Mouse (Mus musculus) liver, embryonic 13.5 days (tissue): ENCODE measurements around the gene Shank2. TPM values are rescaled to one million over a fixed set of nuclear protein-coding genes. Genes with fewer than 3 reads are reported as not detected.

Experiments
- ATAC-seq: fragments of 200-750 bp; cut with Nextera tagmentation; 2 replicates; pipeline ENCODE4 v1.8.0; 2017; ENCODE audit warnings: low read depth, mild to moderate bottlenecking, moderate number of reproducible peaks, moderate library complexity
- DNase-seq: peaks from one replicate; pipeline ENCODE4 v3.0.0; 2022
- H3K27ac ChIP-seq: fragments of 300-500 bp; sonication (generic); 2 replicates; pipeline ENCODE4 v1.5.1; 2015; ENCODE audit warnings: moderate library complexity, mild to moderate bottlenecking, inconsistent platforms
- H3K27me3 ChIP-seq: fragments of 300-500 bp; sonication (generic); 2 replicates; pipeline ENCODE4 v1.6.1; 2015; ENCODE audit warnings: mild to moderate bottlenecking, inconsistent platforms
- H3K36me3 ChIP-seq: fragments of 300-500 bp; sonication (generic); 2 replicates; pipeline ENCODE4 v1.6.1; 2015; ENCODE audit warnings: mild to moderate bottlenecking, inconsistent platforms
- H3K4me1 ChIP-seq: fragments of 300-500 bp; sonication (generic); replicated peaks from 2 replicates; pipeline ENCODE4 v1.6.1; 2015; ENCODE audit warnings: inconsistent platforms
- H3K4me2 ChIP-seq: fragments of 300-500 bp; sonication (generic); 2 replicates; pipeline ENCODE4 v1.6.1; 2015; ENCODE audit warnings: inconsistent platforms, mild to moderate bottlenecking, moderate library complexity
- H3K4me3 ChIP-seq: fragments of 300-500 bp; sonication (generic); replicated peaks from 2 replicates; pipeline ENCODE4 v1.5.1; 2015; ENCODE audit warnings: mild to moderate bottlenecking, inconsistent platforms
- H3K9ac ChIP-seq: fragments of 300-500 bp; sonication (generic); 2 replicates; pipeline ENCODE4 v1.6.1; 2015; ENCODE audit warnings: mild to moderate bottlenecking, inconsistent platforms
- H3K9me3 ChIP-seq: fragments of 300-500 bp; sonication (generic); replicated peaks from 2 replicates; pipeline ENCODE4 v1.6.1; 2016; ENCODE audit warnings: inconsistent platforms
- WGBS: fragments of 180-500 bp; shearing (Covaris S2); methylation state at CpG from one replicate; pipeline ENCODE4 v1.1.7; 2015; ENCODE audit not compliant: insufficient replicate concordance; 5-methylcytosine and 5-hydroxymethylcytosine counted together
- polyA plus RNA-seq: library from polyadenylated mRNA; unstranded; fragments of >200 nt; fragmentation: Nextera tagmentation; extraction: Ambion mirVana; gene quantifications from 2 replicates; pipeline ENCODE4 v1.2.1, GENCODE M21; 2015

The Shank2 gene
- polyA plus RNA-seq, 1 experiment from 2014 or later: 0.30 TPM

DNA sequence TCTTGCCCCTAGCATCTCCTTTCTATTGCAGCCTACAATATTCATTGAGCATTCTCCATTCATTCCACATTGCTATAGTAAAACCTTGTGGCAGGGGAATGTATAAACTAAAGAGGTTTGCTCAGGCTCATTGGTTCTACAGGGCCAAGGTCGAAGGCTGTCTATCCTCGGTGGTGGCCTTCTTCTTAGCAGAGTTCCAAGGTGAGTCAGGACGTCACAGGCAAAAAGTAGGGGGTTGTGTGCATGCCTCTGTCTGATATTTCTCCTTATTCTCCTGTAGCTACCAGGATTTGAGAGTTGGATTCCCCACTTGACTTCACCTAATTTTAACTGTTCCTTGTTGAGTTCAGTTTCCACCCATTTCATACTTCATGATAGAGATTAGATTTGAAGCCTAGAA is 29.9 kb downstream of the Shank2 start:
- ATAC-seq: no peak
- no peak overlapping the region for H3K4me3 ChIP-seq
- no peak overlapping the region for H3K27ac ChIP-seq
- DNase-seq: no peak
- H3K9me3 ChIP-seq: no peaks in the 10 kb centered on the region
- no peaks in the 10 kb centered on the region for H3K4me1 ChIP-seq
- H3K4me2 ChIP-seq: no peak overlapping the region
- H3K9ac ChIP-seq: no peak overlapping the region
- 57% methylated on average over 3 of the region's 3 CpGs for WGBS
- H3K27me3 ChIP-seq: no peaks in the 10 kb centered on the region
- no peaks in the 10 kb centered on the region for H3K36me3 ChIP-seq

DNA sequence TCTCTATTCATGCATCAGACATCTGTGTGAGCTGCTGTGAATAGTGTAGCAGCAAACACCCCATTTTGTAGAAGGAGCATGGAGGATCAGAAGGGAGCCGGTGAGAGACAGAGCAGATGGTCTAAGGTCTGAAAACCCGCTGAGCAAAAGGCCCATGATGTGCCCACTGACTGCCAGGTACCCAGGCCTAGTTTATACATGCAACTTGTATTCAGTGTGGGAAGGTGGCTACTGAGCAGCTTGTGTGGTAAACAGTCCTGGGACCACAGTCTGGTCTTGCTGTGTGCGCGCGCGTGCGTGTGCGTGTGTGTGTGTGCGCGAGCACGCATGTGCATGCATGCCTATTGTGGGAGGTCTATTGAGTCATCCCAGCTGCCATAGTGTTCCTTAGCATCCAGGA is 35.8 kb downstream of the Shank2 start:
- ATAC-seq (no peak), DNase-seq (no peak)
- H3K4me1 ChIP-seq: peaks cover 14% of the 10 kb centered on the region
- no peak overlapping the region for H3K27ac ChIP-seq
- H3K9me3 ChIP-seq: no peaks in the 10 kb centered on the region
- H3K27me3 ChIP-seq: no peaks in the 10 kb centered on the region
- H3K4me2 ChIP-seq: no peak overlapping the region
- no peaks in the 10 kb centered on the region for H3K36me3 ChIP-seq
- H3K4me3 ChIP-seq: no peak overlapping the region
- H3K9ac ChIP-seq: no peak overlapping the region
- WGBS: 90% methylated on average over 11 of the region's 11 CpGs

DNA sequence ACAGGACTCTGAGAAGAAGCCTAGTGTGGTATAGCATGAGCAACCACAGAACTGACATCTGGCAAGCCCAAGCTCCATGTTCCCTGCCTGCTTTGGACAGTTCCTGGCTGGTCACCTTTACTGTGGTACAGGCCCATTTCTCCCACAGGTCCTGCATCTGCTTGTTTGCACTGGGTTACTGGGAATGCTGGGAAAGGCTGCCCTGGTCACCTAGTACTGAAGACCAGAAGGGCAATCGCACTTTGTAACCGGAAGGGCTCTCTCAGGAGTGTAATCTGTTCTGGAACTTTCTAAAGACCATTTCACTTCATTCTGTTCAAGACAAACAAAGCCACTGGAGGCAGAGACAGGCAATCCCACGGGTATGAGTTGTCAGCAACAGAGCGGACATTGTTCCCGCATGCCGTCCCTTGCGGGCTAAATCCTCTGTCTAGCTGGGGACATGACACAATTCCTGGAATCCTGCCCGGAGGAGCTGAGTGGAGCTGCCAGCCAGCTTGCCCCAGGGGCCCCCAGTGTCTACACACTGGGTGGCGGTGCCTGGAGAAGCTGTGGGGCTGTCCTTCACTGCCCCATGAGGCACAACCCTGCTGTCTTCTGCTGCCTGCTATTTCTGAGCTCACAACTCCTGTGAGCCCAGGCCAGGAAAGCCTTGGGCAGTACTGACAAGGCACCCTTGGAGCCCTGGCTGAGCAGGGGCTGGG is 36.4 kb downstream of the Shank2 start:
- no peak overlapping the region for H3K4me2 ChIP-seq
- H3K27ac ChIP-seq: no peak overlapping the region
- no peak for DNase-seq
- 54% methylated on average over 9 of the region's 9 CpGs for WGBS
- H3K4me3 ChIP-seq: no peak overlapping the region
- H3K4me1 ChIP-seq: peaks cover 14% of the 10 kb centered on the region
- H3K9ac ChIP-seq: no peak overlapping the region
- ATAC-seq: 0 out of 2 replicates have a peak, but pooled peaks have one; percentile 17
- no peaks in the 10 kb centered on the region for H3K36me3 ChIP-seq
- no peaks in the 10 kb centered on the region for H3K27me3 ChIP-seq
- H3K9me3 ChIP-seq: no peaks in the 10 kb centered on the region

DNA sequence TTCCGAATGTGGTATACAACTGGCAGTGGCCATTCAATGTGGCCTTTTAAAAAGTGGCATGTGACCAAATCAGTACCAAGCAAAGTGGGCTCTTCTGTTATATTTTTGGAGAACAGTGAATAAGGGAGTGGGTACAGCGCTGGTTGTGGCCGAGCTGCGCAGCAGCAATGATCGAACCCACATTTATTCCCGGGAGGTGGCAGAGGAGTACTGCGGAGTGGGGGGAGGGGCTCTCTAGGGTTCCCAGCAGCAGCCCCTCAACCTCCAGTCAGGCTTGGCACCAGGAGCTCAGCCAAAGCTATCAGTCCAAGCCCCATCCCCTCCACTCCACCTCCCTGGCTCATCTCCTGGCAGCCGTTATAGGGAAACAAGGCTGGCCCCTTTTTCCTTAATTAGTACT is 37.0 kb downstream of the Shank2 start:
- Histone ChIP-seq H3K36me3 (no peaks in the 10 kb centered on the region), H3K4me3 (no peak overlapping the region), H3K9ac (no peak overlapping the region), H3K9me3 (no peaks in the 10 kb centered on the region), H3K27ac (no peak overlapping the region), H3K27me3 (no peaks in the 10 kb centered on the region), H3K4me1 (peaks cover 14% of the 10 kb centered on the region), H3K4me2 (no peak overlapping the region)
- 58% methylated on average over 8 of the region's 8 CpGs for WGBS
- ATAC-seq (no peak), DNase-seq (no peak)

DNA sequence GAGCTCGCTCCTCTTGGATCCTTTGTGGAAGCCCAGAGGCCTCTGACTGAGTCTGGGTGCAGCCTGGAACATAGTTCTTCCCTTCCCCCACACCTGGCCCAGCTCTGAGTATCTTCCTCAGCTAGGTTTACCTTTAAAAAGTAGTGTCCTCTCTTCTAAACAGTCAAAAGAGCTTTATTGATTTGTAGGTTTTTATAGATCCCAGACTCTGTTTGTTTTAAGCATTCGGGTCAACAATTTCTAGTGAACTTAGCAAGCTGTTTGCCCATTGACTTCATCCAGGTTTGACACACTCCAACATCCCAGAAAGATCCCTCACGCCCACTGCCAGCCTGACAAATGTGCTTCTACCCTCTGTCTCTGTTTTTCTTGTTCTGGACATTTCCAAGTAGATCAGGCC is 38.6 kb downstream of the Shank2 start:
- Histone ChIP-seq H3K9me3 (no peaks in the 10 kb centered on the region), H3K4me3 (no peak overlapping the region), H3K9ac (no peak overlapping the region), H3K4me2 (no peak overlapping the region), H3K36me3 (no peaks in the 10 kb centered on the region), H3K4me1 (peaks cover 14% of the 10 kb centered on the region), H3K27ac (0 out of 2 replicates have a peak overlapping the region, but pooled peaks have one; percentile 34), H3K27me3 (no peaks in the 10 kb centered on the region)
- WGBS: 29% methylated on average over 3 of the region's 3 CpGs
- peak; percentile 26; the same call in 1 of the 2 replicates for ATAC-seq
- no peak for DNase-seq

DNA sequence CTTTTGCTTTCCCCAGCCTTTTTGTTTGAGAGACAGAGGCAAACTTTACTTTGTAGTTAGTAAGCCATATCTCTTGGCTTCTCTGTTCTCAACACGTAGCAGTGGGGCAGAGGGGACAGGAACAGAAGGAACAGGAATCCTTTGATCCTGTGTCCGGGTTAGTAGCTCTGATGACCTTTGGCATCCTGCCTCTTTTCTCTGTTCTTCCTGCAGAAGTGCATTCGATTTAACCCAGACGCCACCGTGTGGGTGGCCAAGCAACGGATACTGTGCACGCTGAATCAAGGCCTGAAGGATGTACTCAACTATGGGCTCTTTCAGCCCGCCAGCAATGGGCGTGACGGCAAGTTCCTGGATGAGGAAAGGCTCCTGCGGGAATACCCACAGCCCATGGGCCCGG is 50.3 kb downstream of the Shank2 start:
- peaks cover 9% of the 10 kb centered on the region for H3K4me1 ChIP-seq
- peak overlapping the region; percentile 61 for H3K27ac ChIP-seq
- no peak overlapping the region for H3K4me3 ChIP-seq
- H3K36me3 ChIP-seq: 0 out of 2 replicates have a peak, but pooled peaks cover 2% of the 10 kb centered on the region
- no peaks in the 10 kb centered on the region for H3K27me3 ChIP-seq
- no peak for DNase-seq
- no peak overlapping the region for H3K9ac ChIP-seq
- H3K9me3 ChIP-seq: no peaks in the 10 kb centered on the region
- WGBS: 19% methylated on average over 12 of the region's 12 CpGs
- ATAC-seq: peak; percentile 62
- H3K4me2 ChIP-seq: no peak overlapping the region

DNA sequence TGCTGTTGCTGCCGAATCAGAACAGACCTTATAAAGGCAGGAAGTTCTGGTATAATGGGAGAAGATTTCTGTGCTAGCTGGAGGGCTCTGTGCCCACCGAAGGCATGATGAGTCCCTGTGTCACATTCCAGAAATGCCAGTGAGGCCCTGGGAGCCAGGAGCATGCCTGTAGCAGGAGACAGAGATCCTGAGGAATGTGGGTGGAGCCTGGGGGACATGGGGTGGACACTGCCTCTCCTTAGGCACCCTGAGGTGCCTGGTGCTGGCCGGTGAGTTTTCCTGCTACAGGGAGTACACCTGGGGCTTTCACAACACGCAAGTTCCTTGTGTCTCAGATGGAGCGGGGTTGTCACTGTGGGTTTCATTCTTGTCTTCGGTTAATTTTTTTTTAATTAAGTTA is 53.5 kb downstream of the Shank2 start:
- WGBS: 53% methylated on average over 6 of the region's 6 CpGs
- Histone ChIP-seq H3K9me3 (no peaks in the 10 kb centered on the region), H3K27ac (no peak overlapping the region), H3K4me3 (no peak overlapping the region), H3K9ac (no peak overlapping the region), H3K27me3 (0 out of 2 replicates have a peak, but pooled peaks cover 2% of the 10 kb centered on the region), H3K4me2 (no peak overlapping the region), H3K4me1 (peaks cover 9% of the 10 kb centered on the region), H3K36me3 (no peaks in the 10 kb centered on the region)
- ATAC-seq (no peak), DNase-seq (no peak)

DNA sequence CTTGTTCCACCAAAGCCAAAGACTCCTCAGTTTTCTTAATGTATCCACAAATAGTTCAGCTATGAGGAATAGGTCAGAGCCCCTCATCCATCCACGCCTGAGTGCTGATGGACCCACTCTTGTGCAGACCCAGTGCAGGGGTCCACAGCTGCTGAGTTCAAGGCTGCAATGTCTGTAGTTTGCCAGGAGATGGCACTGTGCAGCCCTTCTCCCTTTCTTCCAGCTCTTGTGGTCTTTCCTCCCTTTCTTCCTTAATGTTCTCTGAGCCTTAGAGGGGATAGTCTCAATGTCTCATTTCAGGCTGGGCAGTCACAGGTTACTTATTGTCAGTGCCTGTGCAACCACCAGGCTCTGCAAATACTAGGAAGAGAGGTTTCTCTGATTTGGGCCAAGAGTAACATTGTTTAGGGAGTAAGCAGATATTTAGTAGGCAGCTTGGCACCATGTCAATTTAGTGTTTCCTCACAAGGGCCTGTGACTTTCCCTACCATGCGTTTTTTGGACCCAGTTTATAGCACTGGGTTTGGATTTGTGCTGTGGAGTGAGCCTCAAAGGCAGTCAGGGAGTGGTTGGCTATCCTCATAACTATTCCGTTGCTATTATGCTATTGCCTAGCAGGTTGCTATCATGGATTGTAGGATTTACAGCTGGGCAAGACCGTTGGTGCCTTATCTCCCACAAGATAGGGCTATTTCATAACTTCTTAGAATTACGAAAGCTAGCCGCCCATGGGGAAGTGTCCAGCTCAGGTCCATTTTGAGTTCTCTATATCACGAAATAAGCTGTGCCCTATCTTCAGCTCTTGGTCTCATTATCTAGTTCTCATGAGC is 54.2 kb downstream of the Shank2 start:
- peaks cover 5% of the 10 kb centered on the region for H3K4me1 ChIP-seq
- H3K9ac ChIP-seq: no peak overlapping the region
- 37% methylated on average over 7 of the region's 7 CpGs for WGBS
- H3K4me2 ChIP-seq: no peak overlapping the region
- ATAC-seq: no peak
- H3K27me3 ChIP-seq: 0 out of 2 replicates have a peak, but pooled peaks cover 2% of the 10 kb centered on the region
- no peak for DNase-seq
- H3K9me3 ChIP-seq: no peaks in the 10 kb centered on the region
- H3K27ac ChIP-seq: no peak overlapping the region
- H3K4me3 ChIP-seq: no peak overlapping the region
- no peaks in the 10 kb centered on the region for H3K36me3 ChIP-seq

DNA sequence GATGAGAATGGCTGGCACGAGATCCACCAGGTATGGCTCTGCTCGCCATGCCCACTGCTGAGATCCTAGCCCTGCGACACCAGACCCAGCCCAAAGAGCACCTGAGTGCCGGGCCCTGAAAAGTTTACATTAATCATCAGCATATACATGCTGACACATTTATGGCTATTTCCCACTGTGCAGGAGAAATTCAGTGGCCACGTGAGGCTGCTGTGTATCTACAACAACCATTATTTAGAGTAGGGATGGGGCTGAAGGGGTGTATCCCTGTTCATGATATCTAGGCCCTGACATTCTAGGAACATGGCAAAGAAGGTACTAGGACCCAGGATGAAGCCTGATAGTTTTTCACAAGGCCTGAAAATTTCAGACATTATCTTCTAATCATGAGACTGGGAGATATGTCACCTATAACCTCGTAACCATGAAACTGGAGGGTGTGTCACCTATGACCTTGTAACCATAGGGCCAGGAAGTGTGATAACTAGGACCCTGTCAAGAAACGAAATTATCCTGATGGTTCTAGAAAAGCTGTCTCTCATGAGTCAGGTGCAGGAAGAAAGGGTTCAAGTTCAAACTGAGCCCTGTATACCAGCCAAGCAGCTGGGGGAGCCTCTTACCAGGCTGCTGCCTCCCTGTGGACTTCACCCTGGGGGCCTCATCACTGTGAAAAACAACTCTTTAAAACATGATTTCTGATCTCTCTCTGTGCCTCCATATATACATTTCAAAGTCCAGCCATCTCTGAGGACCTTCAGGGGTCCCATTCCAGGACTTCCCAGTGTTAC is 68.6 kb downstream of the Shank2 start:
- Histone ChIP-seq H3K27me3 (no peaks in the 10 kb centered on the region), H3K27ac (no peak overlapping the region), H3K4me1 (no peaks in the 10 kb centered on the region), H3K36me3 (no peaks in the 10 kb centered on the region), H3K9ac (no peak overlapping the region), H3K9me3 (no peaks in the 10 kb centered on the region), H3K4me3 (no peak overlapping the region), H3K4me2 (no peak overlapping the region)
- ATAC-seq (no peak), DNase-seq (no peak)
- WGBS: 63% methylated on average over 7 of the region's 7 CpGs

DNA sequence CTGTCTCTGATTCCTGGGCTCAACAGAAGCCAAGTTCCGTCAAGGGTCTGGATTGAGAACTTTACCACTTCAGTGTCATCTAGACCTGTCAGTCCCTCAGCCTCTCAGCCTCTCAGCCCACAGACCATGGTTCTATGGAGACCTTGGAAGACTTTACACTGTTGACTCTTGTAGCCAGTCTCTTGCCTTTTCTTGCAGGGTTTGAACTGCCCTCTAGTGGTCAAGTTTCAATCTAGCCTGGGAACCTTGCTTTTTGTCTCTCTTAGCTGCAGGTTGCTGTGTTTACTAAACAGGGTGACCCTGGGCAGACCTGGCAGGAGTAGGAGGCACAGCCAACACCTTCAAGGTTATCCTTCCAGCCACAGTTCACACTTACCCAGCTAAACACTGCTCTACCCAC is 70.5 kb downstream of the Shank2 start:
- Histone ChIP-seq H3K9me3 (no peaks in the 10 kb centered on the region), H3K4me1 (no peaks in the 10 kb centered on the region), H3K9ac (no peak overlapping the region), H3K27me3 (no peaks in the 10 kb centered on the region), H3K4me3 (no peak overlapping the region), H3K36me3 (no peaks in the 10 kb centered on the region), H3K4me2 (no peak overlapping the region), H3K27ac (no peak overlapping the region)
- 38% methylated on average over 1 of the region's 1 CpGs for WGBS
- ATAC-seq (no peak), DNase-seq (no peak)

DNA sequence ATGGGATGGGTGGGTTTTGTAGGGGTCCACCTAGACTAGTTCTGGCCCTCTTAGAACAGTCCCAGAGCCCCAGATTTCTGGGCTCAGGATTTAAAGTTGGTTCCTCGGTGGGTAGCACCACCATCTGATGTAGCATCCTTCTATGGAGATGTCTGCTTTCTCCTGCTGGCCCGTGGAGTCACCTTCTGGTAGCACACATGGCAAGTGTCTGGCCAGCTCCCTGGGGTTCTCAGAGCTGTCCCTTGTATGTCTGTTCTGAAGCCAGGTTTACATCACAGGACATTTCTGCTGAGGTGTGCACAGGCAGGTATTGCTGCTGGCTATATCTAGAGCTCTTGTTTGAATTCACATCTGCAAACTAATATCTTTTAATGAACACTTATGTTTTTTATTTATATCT is 71.1 kb downstream of the Shank2 start:
- Histone ChIP-seq H3K27me3 (no peaks in the 10 kb centered on the region), H3K9me3 (no peaks in the 10 kb centered on the region), H3K27ac (no peak overlapping the region), H3K36me3 (no peaks in the 10 kb centered on the region), H3K4me3 (no peak overlapping the region), H3K4me1 (no peaks in the 10 kb centered on the region), H3K4me2 (no peak overlapping the region), H3K9ac (no peak overlapping the region)
- WGBS: 65% methylated on average over 2 of the region's 2 CpGs
- ATAC-seq (no peak), DNase-seq (no peak)
